Mouse (Mus musculus) lung, postnatal 36 days (tissue): Measurements from ENCODE around the gene Necab2.
A peak's percentile ranks its signal among the peaks of the same experiment; 100 is the strongest.

Experiments
- DNase-seq: peaks from one replicate; pipeline ENCODE4 v3.0.0; 2022; ENCODE audit warnings: mixed read lengths

Gene Necab2

DNA sequence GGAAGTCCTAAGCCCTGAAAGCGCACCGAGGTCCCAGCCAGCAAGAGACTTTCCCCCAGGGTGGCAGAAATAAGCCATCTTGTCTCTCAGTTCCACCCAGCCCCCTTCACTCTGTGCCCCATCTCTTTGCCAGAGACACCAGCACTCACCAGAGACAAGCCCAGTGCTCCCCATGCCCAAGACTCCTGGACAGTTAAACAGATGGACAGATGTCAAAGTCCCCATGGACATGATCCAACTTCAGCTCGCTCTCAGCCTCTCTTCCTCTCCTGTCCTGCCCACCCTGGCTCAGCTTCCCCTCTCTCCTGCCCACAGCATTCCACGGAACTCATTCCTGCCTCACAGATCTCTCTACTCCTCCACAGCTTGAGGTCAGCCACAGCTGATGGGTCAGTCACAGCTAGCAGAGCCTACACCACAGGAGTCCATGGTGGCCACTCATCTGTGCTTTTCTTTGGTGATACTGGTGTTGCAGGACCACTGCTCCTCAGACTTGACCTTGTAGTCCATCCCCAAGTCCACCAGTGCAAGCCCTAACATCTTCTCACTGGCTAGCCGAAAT lies 17.7 kb upstream of the Necab2 start:
- DNase-seq, result no peak

DNA sequence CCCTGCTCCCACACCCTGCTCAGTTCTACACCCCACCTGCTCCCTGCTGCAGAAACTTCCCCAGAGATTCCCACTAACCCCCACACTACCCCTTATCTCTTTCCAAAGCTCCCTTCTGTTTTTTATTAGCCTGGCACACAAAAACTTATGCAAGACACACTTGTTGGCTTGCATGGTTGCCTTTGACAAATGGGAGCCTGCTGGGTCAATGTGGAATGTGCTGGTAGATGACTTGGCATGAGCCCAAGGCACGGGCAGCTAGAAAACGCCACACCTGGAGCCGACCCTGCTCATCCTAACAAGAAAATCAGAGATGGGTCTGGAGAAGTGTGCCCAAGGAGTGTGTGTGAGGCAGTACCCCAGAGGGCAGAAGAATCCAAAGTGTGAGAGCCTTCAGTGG lies 17.0 kb upstream of the Necab2 start:
- DNase-seq, result peak; percentile 50

DNA sequence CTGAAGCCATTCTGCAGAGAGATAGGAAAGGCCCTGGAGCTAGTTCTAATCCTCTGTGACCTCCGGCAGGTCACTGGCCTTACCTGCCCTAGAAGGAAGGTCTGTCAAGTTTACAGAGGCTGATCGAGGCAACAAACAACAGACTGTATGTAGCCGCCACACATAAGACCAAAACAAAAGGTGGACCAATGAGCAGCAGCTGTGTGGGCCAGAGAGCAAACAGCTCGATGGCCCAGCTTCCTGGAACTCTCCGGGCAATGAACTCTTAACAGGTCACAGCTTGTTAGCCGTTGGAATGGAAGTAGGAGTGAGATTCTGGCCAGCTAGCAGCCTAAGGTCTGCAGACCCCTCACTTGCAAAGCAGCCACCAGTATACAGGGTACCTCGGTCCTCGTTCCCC lies 16.3 kb upstream of the Necab2 start:
- DNase-seq, result no peak

GRCm38 (mm10) chr8:119430690-119431089 lies 15.8 kb upstream of the Necab2 start:
- DNase-seq, result no peak

- DNase-seq, result no peak
These were observed 14.1 kb upstream of the Necab2 start for GRCm38 (mm10) chr8:119432372-119432771.

- DNase-seq, result no peak
These were observed 12.8 kb upstream of the Necab2 start, which contains the start of gene Osgin1 for GRCm38 (mm10) chr8:119433582-119434174. Gene Osgin1 (plus strand): TSS chr8:119434124.

- DNase-seq, result no peak
These were observed 11.9 kb upstream of the Necab2 start for GRCm38 (mm10) chr8:119434569-119434968.

- DNase-seq, result no peak
These were observed 11.0 kb upstream of the Necab2 start for GRCm38 (mm10) chr8:119435527-119435926.

- no peak for DNase-seq
These were observed 10.2 kb upstream of the Necab2 start for GRCm38 (mm10) chr8:119436331-119436730.

DNA sequence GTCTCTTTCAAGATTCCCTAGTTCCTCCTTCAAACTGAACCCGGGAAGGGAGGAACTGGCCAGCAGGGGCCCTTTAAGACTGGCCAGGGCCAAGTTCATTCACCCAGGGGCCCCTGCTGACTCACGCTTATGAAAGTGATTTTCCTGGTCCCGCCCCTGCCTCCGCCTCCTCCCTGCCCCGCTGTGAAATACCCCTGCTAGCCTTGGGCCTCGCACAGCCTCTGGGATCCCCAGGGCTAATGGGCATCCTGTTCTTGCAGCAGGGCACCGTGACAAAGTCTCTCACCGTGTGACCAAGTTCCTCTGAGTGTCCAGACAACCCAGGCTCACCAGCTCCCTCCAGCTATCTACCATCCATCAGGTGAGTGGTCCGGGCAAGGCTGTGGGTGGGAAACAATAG lies 9.6 kb upstream of the Necab2 start:
- peak; percentile 94 for DNase-seq

- DNase-seq, result peak; percentile 61
These were observed 9.0 kb upstream of the Necab2 start for GRCm38 (mm10) chr8:119437506-119437905.

GRCm38 (mm10) chr8:119438876-119439275 lies 7.6 kb upstream of the Necab2 start:
- DNase-seq, result no peak

DNA sequence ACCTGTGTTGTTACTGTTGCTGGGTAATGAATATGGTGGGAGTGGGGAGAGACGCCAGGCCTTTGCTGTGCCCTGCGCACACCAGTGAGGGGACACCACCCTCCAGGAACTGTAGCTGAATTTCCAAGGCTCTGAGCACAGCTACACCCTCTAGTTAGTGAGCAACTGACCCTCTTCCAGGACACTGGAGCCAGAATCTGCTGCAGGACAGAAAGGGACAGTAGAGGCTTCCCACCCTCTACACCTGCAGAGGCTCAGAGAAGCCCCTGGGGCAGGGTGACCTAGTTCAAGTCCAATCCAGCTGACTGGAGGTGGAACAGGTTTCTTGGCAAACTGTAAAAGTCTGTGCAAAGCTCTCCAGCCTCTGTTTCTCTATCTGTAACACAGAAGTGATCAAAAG lies 7.1 kb upstream of the Necab2 start:
- DNase-seq, result no peak

DNA sequence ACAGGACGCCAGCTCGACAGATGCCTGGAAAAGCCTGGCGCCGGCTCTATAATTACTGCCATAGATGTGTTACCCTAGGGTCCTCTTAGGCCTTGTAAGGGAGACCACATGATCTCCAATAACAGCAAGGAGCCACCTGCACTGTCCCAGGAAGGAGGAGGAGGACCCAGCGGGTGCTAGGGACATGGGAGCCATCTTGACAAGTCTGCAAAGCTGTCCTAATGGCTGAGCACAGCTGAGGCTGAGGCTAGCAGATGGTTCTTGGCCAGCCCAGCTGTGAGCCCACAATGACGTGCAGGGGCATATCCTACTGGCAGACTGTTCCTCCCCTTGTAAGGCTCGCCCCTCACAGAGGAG lies 6.6 kb upstream of the Necab2 start:
- no peak for DNase-seq

DNA sequence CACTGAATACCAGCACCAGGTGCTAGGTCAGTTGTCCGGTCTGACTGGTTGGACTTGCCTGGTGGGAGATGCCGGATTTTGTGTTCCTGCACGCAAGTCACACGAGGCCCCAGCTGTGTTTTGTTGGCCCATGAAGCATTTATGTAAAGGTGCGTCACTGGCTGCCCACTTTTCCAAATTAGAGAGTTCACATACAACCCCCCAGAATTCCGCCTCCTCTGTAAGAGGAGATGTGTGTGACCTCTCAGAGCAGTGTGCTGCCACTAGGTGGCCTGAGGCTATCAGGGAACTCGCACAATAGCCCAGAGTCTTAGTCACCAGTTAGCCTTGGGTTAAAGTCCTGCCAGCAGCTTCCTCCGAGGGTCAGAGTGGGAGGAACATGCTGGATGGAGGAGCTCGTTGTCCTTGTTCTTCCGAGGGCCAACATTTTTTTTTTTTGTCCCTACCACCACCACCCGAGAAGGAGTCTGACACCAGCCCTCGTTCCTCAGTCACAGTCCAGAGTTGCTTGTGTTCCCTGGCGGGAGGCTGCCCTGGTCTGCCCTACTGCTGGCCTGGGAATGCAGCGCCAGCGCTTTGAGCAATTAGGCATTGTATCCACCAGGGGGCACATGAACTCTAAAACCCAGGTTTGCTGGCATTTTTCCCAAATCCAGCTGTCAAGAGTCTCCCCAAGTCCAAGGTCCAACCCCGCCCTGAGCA lies 6.1 kb upstream of the Necab2 start:
- DNase-seq, result peak; percentile 88

DNA sequence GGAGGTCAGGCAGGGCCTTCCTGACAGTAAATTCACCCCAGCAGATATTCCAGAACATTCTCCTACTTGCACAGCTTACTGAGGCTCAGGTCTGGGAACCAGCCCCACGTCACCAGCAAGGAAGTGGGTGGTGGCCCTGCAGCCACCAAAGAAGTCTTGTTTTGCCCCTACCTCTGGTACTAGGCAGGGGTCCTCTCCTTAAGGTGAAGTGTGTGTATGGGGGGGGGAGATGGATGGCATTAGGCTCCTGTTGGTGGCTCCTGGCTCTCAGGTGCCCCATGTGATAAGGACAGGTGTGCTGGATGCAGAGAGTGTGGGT lies 5.6 kb upstream of the Necab2 start:
- no peak for DNase-seq

- DNase-seq, result no peak
These were observed 4.5 kb upstream of the Necab2 start for GRCm38 (mm10) chr8:119442013-119442412.

DNA sequence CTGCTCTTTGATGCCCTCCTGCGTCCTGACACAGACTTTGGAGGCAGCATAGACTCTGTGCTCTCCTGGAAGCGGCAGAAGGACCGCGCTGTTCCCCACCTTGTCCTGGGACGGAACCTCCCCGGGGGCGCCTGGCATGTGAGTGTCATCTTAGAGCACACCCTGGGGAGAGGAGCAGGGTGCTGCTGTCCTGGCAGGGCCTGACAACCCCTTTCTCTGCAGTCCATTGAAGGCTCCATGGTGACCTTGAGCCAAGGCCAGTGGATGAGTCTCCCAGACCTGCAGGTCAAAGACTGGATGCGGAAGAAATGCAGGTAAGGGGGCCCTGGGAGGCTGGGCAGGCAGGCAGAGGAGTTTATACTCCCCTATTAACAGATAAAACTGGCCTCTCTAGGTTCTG lies 3.5 kb upstream of the Necab2 start:
- DNase-seq, result no peak

GRCm38 (mm10) chr8:119446990-119447780 lies 666 bp downstream of the Necab2 start:
- DNase-seq, result no peak

DNA sequence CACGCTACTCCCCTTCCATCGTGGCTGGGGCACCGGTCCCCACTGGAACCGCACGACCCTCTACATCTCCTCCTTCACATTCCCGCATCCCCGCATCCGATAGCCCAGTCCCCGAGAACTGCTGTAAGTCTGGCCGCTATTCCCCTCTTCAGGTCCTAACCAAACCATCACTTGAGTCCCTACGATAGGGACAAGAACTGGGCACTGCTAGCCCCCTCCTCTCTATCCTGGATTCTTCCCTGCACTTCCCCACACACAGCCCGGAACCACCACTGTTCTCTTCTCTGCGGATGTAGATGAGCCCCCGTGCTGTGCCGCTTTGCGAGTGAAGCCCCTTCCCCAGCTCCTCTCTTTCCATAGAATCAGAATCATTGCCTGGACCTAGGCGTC lies 1.3 kb downstream of the Necab2 start:
- DNase-seq, result no peak

DNA sequence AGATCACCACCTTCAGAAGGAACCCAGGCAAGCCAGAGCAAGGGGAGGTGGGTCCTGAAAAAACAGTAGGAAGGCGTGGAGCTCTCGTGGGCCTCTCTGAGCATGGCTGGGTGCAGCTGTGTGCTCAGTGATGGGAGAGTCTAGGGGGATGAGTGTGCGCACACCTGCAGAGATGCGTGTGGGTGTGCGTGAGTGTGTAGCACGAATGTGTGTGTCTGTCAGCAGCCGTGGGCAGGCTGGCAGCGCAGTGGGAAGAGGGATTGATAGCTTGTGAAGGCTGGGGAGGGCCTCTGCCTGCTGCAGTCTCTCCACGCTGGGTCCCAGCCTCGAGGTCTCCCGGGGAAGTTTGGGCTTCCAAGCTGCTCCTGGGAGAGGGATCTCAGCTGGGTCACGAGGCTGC lies 3.1 kb downstream of the Necab2 start:
- no peak for DNase-seq

DNA sequence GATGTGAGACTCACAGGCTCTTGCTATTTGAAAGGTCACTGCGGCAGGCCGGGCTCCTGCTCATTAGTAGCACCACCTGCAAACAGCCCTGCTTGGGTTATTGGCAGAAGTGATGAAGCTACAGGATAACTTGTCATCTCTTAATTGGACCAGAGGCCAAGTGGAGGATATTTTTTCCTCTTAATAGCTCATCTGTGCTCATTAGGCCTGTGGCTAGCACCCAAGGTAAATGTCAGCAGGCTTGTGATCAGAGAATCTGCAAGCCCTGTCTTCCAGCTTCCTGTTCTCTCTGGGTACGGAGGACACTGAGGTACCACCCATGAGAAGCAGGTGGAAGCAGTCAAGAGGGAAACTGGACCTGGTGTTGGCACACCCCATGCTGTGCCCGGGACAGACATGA lies 4.6 kb downstream of the Necab2 start:
- DNase-seq, result no peak

DNA sequence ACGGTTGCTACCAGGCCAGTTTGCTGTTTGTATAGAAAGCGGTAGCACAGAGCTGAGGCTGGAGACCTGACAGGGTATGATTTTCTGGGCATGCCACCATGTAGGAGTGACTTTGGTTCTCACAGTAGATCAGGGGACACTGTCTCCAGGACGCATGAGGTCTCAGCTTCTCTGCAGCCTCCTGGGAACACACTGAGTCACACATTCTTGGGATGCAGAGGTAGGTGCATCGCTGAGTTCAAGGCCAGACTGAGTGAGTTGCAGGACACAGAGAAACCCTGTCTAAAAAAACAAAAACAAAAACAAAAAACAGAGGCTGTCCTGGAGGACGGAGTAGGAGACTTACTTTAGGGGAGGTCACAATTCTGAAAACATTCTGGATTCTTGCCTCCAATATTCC lies 6.4 kb downstream of the Necab2 start:
- no peak for DNase-seq

- DNase-seq, result no peak
These were observed 9.5 kb downstream of the Necab2 start for GRCm38 (mm10) chr8:119456045-119456444.
